Mouse (Mus musculus) myocyte (in vitro differentiated cells): ENCODE measurements at regions not wholly inside any gene's neighbourhood (a gene's known extent, or its start where the extent isn't known, plus 50 kb on each side); places are given as distances from the start of the nearest gene placed in this dataset.

ENCODE experiments used
- H3K27me3 ChIP-seq: one replicate; pipeline ENCODE4 v1.6.1; 2011; ENCODE audit not compliant: control insufficient read depth, insufficient read depth, insufficient read length
- H3K36me3 ChIP-seq: one replicate; pipeline ENCODE4 v1.6.1; 2011; ENCODE audit not compliant: control insufficient read depth, insufficient read depth
- H3K4me2 ChIP-seq: one replicate; pipeline ENCODE4 v1.6.1; 2011; ENCODE audit warnings: low read depth, control low read depth
- H3K4me3 ChIP-seq: one replicate; pipeline ENCODE4 v1.5.1; 2011; ENCODE audit warnings: mild to moderate bottlenecking, control low read depth, moderate library complexity
- H3K79me2 ChIP-seq: one replicate; pipeline ENCODE4 v1.6.1; 2011; ENCODE audit not compliant: control insufficient read depth, insufficient read depth
- H3ac ChIP-seq: one replicate; pipeline ENCODE4 v1.6.1; 2011; ENCODE audit not compliant: control insufficient read depth, insufficient read length
- CEBPB ChIP-seq: IDR thresholded peaks from 2 replicates; pipeline ENCODE4 v1.6.1; 2011; ENCODE audit warnings: mild to moderate bottlenecking, moderate library complexity; ENCODE audit not compliant: poor library complexity, insufficient read depth, severe bottlenecking
- E2F4 ChIP-seq: IDR thresholded peaks from one replicate; pipeline ENCODE4 v1.6.1; 2011; ENCODE audit warnings: mild to moderate bottlenecking, control low read depth, moderate library complexity; ENCODE audit not compliant: insufficient read depth
- MAX ChIP-seq: IDR thresholded peaks from one replicate; pipeline ENCODE4 v1.6.1; 2011; ENCODE audit warnings: low read depth, mild to moderate bottlenecking, control low read depth
- MYOD1 ChIP-seq, 3 experiments: IDR thresholded peaks; one replicate each; pipeline ENCODE4 v1.6.1; 2011; ENCODE audit warnings: control low read depth in 2 of 3, low read depth in 2 of 3, mild to moderate bottlenecking in 2 of 3, moderate library complexity in 1 of 3; ENCODE audit not compliant: insufficient read length in 2 of 3, control insufficient read depth in 1 of 3
- MYOG ChIP-seq, 3 experiments: IDR thresholded peaks; one replicate each; pipeline ENCODE4 v1.6.1; 2011; ENCODE audit warnings: control low read depth in 2 of 3, low read depth in 2 of 3, mild to moderate bottlenecking in 2 of 3; ENCODE audit not compliant: insufficient read length in 2 of 3, control insufficient read depth in 1 of 3, insufficient read depth in 1 of 3
- POLR2A ChIP-seq: IDR thresholded peaks from one replicate; pipeline ENCODE4 v1.6.1; 2011; ENCODE audit warnings: low read depth, mild to moderate bottlenecking, control low read depth, moderate library complexity; ENCODE audit not compliant: insufficient read length
- POLR2AphosphoS2 ChIP-seq: IDR thresholded peaks from one replicate; pipeline ENCODE4 v1.6.1; 2011; ENCODE audit warnings: low read depth, control low read depth; ENCODE audit not compliant: insufficient read length
- REST ChIP-seq: IDR thresholded peaks from one replicate; pipeline ENCODE4 v1.6.1; 2011; ENCODE audit warnings: mild to moderate bottlenecking, control low read depth, moderate library complexity; ENCODE audit not compliant: insufficient read depth, insufficient read length
- SRF ChIP-seq: IDR thresholded peaks from one replicate; pipeline ENCODE4 v1.6.1; 2011; ENCODE audit warnings: low read depth; ENCODE audit not compliant: control insufficient read depth, insufficient read length
- TCF12 ChIP-seq: IDR thresholded peaks from one replicate; pipeline ENCODE4 v1.6.1; 2011; ENCODE audit warnings: mild to moderate bottlenecking, control low read depth; ENCODE audit not compliant: poor library complexity, insufficient read depth, severe bottlenecking
- TCF3 ChIP-seq: IDR thresholded peaks from one replicate; pipeline ENCODE4 v1.6.1; 2011; ENCODE audit warnings: low read depth, control low read depth; ENCODE audit not compliant: insufficient read length
- USF1 ChIP-seq: IDR thresholded peaks from one replicate; pipeline ENCODE4 v1.6.1; 2011; ENCODE audit warnings: low read depth, mild to moderate bottlenecking, control low read depth, moderate library complexity

- no peaks in the 10 kb centered on the region for H3K36me3 ChIP-seq
- H3K4me2 ChIP-seq: no peak overlapping the region
- no peak overlapping the region for H3ac ChIP-seq
- H3K4me3 ChIP-seq: no peak overlapping the region
- no peaks in the 10 kb centered on the region for H3K79me2 ChIP-seq
- H3K27me3 ChIP-seq: no peaks in the 10 kb centered on the region
- TF ChIP-seq REST: no peak
- no peak for TF ChIP-seq POLR2AphosphoS2
- TF ChIP-seq SRF: no peak
- TF ChIP-seq MYOG (IDR thresholded peaks at IDR 0.05; ENCODE audit: control insufficient read depth in 1 of 3, insufficient read depth in 1 of 3, insufficient read length in 2 of 3, low read depth in 2 of 3): no peak
- TF ChIP-seq USF1: no peak
- no peak for TF ChIP-seq CEBPB
These were observed 579.6 kb downstream of the Brinp3 start for GRCm38 (mm10) chr1:147074166-147074565.

GRCm38 (mm10) chr1:147084129-147084799 is 589.7 kb downstream of the Brinp3 start:
- H3K36me3 ChIP-seq: no peaks in the 10 kb centered on the region
- no peak overlapping the region for H3ac ChIP-seq
- H3K27me3 ChIP-seq: no peaks in the 10 kb centered on the region
- TF ChIP-seq USF1 (no peak), POLR2A (no peak), TCF12 (no peak), E2F4 (no peak), MYOD1 (IDR thresholded peaks at IDR 0.05; ENCODE audit: control insufficient read depth in 1 of 3, insufficient read length in 2 of 3, low read depth in 2 of 3) (no peak)
- H3K4me3 ChIP-seq: no peak overlapping the region
- H3K4me2 ChIP-seq: no peak overlapping the region
- H3K79me2 ChIP-seq: no peaks in the 10 kb centered on the region

- no peaks in the 10 kb centered on the region for H3K36me3 ChIP-seq
- TF ChIP-seq E2F4 (no peak), MYOD1 (IDR thresholded peaks at IDR 0.05; ENCODE audit: control insufficient read depth in 1 of 3, insufficient read length in 2 of 3, low read depth in 2 of 3) (no peak), POLR2AphosphoS2 (no peak), TCF3 (no peak), TCF12 (no peak), POLR2A (no peak), SRF (no peak), MAX (no peak), REST (no peak), CEBPB (no peak), MYOG (IDR thresholded peaks at IDR 0.05; ENCODE audit: control insufficient read depth in 1 of 3, insufficient read depth in 1 of 3, insufficient read length in 2 of 3, low read depth in 2 of 3) (no peak), USF1 (no peak)
These were observed 631.0 kb downstream of the Brinp3 start for GRCm38 (mm10) chr1:147125541-147125940.

GRCm38 (mm10) chr1:147138176-147138575 is 643.6 kb downstream of the Brinp3 start:
- TF ChIP-seq POLR2A (no peak), MYOG (IDR thresholded peaks at IDR 0.05; ENCODE audit: control insufficient read depth in 1 of 3, insufficient read depth in 1 of 3, insufficient read length in 2 of 3, low read depth in 2 of 3) (no peak), TCF3 (no peak), MAX (no peak), POLR2AphosphoS2 (no peak), REST (no peak), USF1 (no peak), SRF (no peak), MYOD1 (IDR thresholded peaks at IDR 0.05; ENCODE audit: control insufficient read depth in 1 of 3, insufficient read length in 2 of 3, low read depth in 2 of 3) (no peak), CEBPB (no peak), TCF12 (no peak), E2F4 (no peak)
- H3K79me2 ChIP-seq: no peaks in the 10 kb centered on the region
- no peak overlapping the region for H3ac ChIP-seq
- H3K4me3 ChIP-seq: no peak overlapping the region
- no peaks in the 10 kb centered on the region for H3K27me3 ChIP-seq
- H3K4me2 ChIP-seq: no peak overlapping the region
- H3K36me3 ChIP-seq: no peaks in the 10 kb centered on the region

More at GRCm38 (mm10) chr1:147125541-147125940, 631.0 kb downstream of the Brinp3 start:
- Histone ChIP-seq H3ac (no peak overlapping the region), H3K27me3 (no peaks in the 10 kb centered on the region), H3K79me2 (no peaks in the 10 kb centered on the region), H3K4me2 (no peak overlapping the region), H3K4me3 (no peak overlapping the region)

- no peak overlapping the region for H3ac ChIP-seq
- H3K4me2 ChIP-seq: no peak overlapping the region
- TF ChIP-seq USF1: no peak
- TF ChIP-seq REST: no peak
- TF ChIP-seq SRF: no peak
- TF ChIP-seq E2F4: no peak
- TF ChIP-seq TCF3: no peak
- TF ChIP-seq MYOD1 (IDR thresholded peaks at IDR 0.05; ENCODE audit: control insufficient read depth in 1 of 3, insufficient read length in 2 of 3, low read depth in 2 of 3): no peak
- TF ChIP-seq CEBPB: no peak
- TF ChIP-seq POLR2AphosphoS2: no peak
- TF ChIP-seq TCF12: no peak
- no peak overlapping the region for H3K4me3 ChIP-seq
- H3K27me3 ChIP-seq: no peaks in the 10 kb centered on the region
- no peaks in the 10 kb centered on the region for H3K36me3 ChIP-seq
- no peaks in the 10 kb centered on the region for H3K79me2 ChIP-seq
These were observed 680.8 kb downstream of the Brinp3 start for GRCm38 (mm10) chr1:147175350-147175749.
